Mouse (Mus musculus) frontal cortex, adult 2 months (tissue): ENCODE data around the gene Ano1. TPM values are rescaled to one million over a fixed set of nuclear protein-coding genes. Genes with fewer than 3 reads are reported as not detected.
A peak's percentile ranks its signal among the peaks of the same experiment; 100 is the strongest.

ENCODE experiments used
- DNase-seq, 2 experiments: peaks; one replicate each; pipeline ENCODE4 v3.0.0; 2022; ENCODE audit warnings: low spot score in 1 of 2; ENCODE audit errors: extremely low spot score in 1 of 2
- polyA plus RNA-seq: library from polyadenylated mRNA; depleted of rRNA; stranded (reverse); fragments of >200 nt; gene quantifications from 2 replicates; pipeline ENCODE4 v1.2.3, GENCODE M21; 2012; rRNA removed

Ano1 gene
- 5.3 and 8.9 TPM in 2 replicates for polyA plus RNA-seq

DNA sequence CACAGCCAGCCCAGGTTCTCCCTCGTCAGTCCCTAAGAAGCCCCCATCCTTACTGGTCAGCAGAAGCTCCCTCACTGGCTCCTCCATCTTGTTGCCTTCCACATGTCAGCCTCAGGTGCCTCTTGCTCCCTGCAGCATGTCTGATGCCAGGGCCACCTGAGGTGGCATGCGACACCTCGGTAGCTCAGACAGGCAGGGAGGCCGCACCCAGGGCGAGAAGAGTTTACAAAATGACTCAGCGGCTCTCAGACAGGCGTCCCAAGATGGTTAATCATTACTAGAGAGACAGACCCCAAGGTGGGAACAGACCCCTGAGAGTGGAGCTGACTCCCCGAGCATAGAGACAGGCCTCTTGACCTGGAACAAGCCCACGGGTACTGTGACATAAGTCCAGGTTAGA lies at the start of gene Ano1:
Gene Ano1, minus strand, starts transcription at position 142 of the 400 bp plus-strand sequence.
- DNase-seq: no peak

GRCm38 (mm10) chr7:144798471-144798870 lies 46.7 kb upstream of the Ano1 start:
- DNase-seq: peak in 1 of 2 experiments; percentile 65

DNA sequence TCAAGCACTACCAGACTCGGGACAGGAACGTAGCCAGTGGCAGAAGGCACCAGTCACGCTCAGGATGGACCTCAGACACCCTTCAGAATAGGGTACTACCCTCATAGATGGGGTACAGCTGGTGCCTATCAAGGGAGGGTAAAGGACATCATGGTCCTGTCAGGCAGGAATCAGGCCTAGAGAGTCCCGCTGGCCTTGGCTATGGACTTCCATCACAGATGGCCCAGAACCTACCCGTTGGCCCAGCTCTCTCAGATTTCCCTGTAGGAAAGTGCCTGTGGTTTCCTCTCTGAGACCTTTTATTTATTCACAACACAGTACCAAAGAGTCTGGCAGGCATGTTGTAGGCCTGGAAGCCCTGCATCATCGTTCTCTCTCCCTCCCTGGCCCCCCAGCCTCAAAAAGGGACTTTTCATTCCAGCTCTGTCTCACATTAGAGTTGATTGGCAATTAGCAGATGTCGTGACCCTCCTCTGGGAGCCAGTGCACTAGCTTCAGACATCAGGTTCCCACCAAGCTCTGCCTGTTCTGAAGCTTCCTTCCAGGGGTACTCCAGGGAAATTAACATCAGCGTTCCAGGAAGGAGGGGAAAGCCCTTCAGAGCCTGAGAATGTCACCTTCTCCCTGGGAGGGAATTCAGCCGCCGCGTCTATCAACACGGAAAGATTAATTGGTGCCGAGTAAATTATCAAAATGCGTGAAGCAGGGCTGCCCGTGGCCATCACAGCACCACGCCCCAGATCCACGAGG lies 45.4 kb upstream of the Ano1 start:
- no peak for DNase-seq

GRCm38 (mm10) chr7:144795976-144796474 lies 44.3 kb upstream of the Ano1 start:
- DNase-seq: no peak

- DNase-seq: no peak
These were observed 41.5 kb upstream of the Ano1 start for GRCm38 (mm10) chr7:144793296-144793695.

DNA sequence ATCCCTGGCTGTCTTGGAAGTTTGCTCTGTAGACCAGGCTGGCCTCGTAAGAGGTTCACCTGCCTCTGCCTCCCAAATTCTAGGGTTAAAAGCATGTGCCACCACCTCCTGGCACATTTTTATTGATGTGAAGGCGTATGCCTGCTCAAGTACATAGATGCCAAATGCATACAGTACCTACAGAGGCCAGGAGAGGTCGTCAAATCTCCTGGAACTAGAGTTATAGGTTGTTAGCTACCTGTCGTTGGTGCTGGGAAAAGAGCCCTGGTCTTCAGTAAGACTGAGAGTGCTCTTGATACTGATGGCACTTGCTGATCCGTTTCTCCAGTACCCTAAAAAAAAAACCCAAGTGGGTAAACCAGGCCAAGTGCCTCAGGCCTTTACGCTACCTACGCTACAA lies 39.7 kb upstream of the Ano1 start:
- DNase-seq: no peak

GRCm38 (mm10) chr7:144789601-144790556 lies 38.1 kb upstream of the Ano1 start:
- no peak for DNase-seq

DNA sequence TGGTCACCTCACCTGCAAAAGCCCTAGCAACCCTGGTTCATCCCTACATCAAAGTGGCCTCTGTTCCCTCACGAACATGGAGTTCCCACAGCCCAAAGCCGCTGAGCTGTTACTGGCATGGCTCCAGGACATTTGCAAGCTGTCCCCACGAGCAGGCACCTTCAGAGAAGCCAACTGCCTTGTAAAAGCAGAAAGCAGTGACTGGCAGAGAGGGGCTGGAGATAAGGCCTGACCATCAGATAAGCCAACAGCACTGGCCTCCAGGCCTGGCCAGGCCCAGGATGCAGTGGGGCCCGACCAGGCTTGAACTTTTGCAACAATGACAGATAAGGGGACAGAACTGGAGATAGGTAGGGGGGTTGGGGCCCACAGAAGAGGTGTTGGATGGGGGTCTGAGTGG lies 36.9 kb upstream of the Ano1 start:
- DNase-seq: no peak

DNA sequence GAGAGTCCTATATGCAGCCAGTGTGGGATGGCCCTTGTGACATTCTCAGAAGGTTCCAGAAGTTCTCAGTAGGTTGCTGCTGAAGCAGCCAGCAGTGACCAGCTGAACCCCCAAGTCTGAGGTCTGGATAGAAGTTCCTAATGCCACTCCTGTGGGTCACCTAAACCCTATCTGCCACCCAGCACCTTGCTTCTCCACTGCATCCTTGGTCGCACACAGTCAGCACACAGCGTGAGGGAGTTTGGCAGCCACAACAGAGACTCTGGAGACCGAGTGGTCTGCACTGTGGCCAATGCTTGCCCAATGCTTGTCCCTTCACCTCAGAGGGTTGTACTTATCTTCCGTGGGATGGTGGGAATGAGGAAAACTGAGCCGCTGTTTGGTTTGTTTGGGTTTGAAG lies 35.7 kb upstream of the Ano1 start:
- DNase-seq: no peak

DNA sequence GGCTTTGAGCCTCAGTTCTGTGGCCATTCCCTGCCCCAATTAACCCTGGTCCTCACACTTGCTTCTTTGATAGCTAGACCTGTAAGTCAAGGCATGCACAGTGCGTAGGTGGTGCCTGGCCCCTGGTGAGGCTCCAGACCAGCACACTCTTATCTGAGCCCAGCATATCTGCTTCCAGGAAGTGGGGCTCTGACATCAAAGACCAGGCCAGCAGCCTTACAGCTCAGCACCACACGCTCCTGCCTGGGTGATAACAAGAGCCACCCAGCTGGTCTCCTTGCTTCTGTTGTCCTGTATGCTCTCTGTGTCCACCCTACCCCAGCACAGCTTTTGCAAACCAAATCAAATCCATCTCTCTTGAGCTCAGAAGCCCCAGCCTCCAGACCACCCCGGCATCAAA lies 34.8 kb upstream of the Ano1 start:
- no peak for DNase-seq

DNA sequence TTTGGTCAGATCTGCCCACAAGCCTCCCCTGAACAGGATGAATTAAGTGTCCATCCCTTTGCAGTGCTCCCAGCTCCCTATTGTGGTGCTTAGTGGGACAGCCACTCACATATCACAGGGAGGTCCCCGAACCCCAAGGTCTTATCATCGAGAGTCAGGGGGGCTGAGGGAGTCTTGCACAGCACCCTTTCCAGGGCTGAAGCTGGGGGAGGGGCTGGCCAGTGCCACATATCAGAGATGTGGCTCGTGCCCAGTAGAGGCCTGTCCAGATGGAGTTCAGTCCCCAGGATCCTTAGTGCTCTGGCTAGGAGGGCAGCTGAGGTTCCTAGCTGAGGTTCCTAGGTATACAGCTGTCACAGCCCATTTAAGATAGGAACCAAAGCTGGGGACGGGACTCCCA lies 32.4 kb upstream of the Ano1 start:
- DNase-seq: no peak

DNA sequence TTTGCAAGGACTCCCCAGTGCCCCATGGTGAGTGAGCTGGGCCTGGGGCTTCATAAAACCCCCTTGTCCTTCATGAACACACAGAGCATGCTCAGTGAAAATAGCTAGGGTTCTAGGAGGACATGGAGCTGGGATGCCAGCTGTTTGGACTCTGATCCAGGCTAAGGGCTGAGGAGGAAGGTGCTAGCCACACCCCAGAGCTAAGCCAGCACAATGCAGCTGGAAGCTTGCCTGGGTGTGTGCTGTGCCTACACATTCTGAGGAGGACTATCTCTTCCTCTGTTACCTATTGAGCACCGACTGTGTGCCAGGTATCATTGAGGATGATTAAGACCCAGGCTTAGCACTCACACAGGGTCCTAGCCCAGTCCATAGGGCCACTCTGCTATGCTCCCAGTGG lies 30.6 kb upstream of the Ano1 start:
- DNase-seq: no peak

DNA sequence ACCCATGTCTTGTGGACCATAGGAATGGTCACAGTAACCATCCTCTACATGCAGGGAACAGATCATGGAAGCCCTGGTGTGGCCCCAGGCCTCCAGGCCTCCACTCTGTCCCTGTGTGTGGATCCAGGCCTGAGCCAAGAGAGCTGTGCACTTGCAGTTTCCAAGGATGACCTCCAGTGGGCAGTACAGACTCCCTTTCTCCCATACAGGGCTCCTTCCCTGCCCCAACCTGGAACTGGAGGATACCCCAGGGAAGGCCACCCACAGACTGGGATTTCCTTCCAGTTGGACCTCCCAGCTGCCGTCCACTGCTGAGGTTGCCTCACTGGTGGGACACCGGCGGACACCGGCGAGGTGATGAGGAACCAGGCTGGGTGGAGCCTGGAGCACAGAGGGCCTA lies 29.6 kb upstream of the Ano1 start:
- peak in 1 of 2 experiments; percentile 6 for DNase-seq

DNA sequence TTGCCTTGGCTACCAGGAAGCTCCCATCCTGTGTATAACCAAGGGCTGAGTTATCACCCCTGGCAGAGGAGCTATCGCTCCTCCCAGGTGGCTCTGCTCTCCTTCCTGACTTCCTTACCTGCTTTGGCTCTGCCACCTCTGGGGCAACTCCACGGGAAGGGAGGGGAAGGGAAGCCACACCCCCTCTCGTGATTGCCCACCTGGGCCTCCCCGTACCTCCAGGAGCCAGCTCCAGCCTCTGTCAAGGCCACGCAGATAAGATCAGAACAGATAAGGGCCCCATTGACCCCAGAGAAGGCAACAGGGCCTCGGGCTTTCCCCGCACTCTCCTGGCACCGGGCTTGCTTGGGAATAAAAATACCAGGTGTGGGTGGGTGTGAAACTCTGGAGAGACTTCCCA lies 28.4 kb upstream of the Ano1 start:
- no peak for DNase-seq

DNA sequence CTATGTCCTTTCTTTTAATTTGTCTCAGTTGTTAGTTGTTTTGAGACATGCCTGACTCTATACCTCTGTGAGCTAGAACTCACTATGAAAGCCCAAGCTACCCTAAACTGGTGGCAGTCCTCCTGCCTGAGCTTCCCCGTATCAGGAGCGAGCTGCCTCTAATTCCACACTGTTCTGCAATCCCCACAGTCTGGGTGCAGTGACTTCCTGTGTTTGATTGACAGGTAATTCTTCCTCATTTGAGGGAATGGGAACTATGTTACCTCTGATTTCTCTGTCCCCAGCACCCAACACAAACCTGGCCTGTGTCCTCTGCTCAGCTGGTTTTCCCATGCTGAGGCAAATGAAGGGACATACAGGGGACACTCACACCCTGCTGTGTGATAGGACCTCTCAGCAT lies 27.9 kb upstream of the Ano1 start:
- no peak for DNase-seq

DNA sequence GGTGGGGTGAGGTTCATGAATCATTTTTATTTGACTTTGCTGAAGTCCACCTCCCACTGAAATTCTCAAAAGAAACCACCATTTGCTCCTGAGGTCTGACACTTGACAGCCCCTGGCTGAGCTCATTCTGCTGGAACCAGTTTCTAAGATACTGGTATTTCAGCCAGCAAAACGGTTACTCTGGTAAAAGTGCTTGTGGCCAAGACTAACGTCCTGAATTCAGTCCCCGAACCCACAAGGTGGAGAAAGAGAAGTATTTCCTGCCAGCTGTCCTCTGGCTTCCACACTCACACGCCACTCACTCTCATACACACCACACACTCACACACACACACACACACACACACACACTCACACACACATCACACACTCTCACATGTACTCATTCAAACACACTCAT lies 26.0 kb upstream of the Ano1 start:
- no peak for DNase-seq

- peak; percentile 40 to 92 for DNase-seq
These were observed 24.2 kb upstream of the Ano1 start for GRCm38 (mm10) chr7:144775804-144776447.

- DNase-seq: no peak
These were observed 23.4 kb upstream of the Ano1 start for GRCm38 (mm10) chr7:144775214-144775613.

- DNase-seq: no peak
These were observed 22.5 kb upstream of the Ano1 start for GRCm38 (mm10) chr7:144774283-144774682.

DNA sequence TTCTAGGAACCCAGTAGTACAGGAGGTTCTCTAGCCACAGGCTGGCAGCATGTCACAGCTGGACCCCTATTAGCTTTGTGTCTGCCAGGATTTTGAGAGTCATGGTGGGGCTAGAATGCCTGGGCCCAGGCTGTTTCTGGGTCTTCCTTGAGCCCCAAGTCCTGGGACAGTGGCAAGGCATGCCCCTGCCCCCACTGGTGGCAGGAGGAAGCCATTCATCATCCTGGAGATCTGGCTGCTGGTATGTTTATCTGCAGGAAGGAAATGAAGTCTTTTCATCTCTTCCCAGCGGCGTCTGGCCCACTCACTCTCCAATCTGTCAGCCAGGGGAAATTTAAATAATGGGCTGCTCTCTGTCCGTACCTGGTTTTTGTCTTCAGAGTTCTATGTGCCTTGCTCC lies 18.3 kb upstream of the Ano1 start:
- DNase-seq: no peak
